Mouse (Mus musculus): ENCODE measurements around the gene Nxn. TPM values are rescaled to one million over a fixed set of nuclear protein-coding genes. Genes with fewer than 3 reads are reported as not detected.

Nxn gene
- polyA plus RNA-seq, 1 experiment from 2014 or later: 45.2 TPM

GRCm38 (mm10) chr11:76258511-76258910 is 140.4 kb downstream of the Nxn start:
- Histone ChIP-seq H3K27me3 (ENCODE audit: control insufficient read depth, insufficient read depth, low read length) (no peaks in the 10 kb centered on the region), H3K27ac (ENCODE audit: low read depth, low read length) (no peak overlapping the region), H3K4me3 (ENCODE audit: low read depth, low read length) (no peak overlapping the region), H3K36me3 (ENCODE audit: control insufficient read depth, insufficient read depth, low read length) (no peaks in the 10 kb centered on the region), H3K9me3 (ENCODE audit: control insufficient read depth, low read length) (no peaks in the 10 kb centered on the region), H3K9ac (ENCODE audit: low read depth, low read length) (no peak overlapping the region), H3K4me1 (replicated peaks; ENCODE audit: control insufficient read depth, insufficient read depth, low read length) (peaks cover 31% of the 10 kb centered on the region), H3K4me2 (replicated peaks; ENCODE audit: low read depth, low read length) (no peak overlapping the region)
- ATAC-seq (ENCODE audit: low FRiP score) (no peak), DNase-seq (ENCODE audit: low spot score) (no peak)
- WGBS: 64% methylated on average over 6 of the region's 6 CpGs

- Histone ChIP-seq H3K4me3 (ENCODE audit: low read depth, low read length) (no peak overlapping the region), H3K9ac (ENCODE audit: low read depth, low read length) (no peak overlapping the region), H3K4me1 (replicated peaks; ENCODE audit: control insufficient read depth, insufficient read depth, low read length) (peaks cover 19% of the 10 kb centered on the region), H3K27ac (ENCODE audit: low read depth, low read length) (no peak overlapping the region), H3K4me2 (replicated peaks; ENCODE audit: low read depth, low read length) (no peak overlapping the region), H3K36me3 (ENCODE audit: control insufficient read depth, insufficient read depth, low read length) (no peaks in the 10 kb centered on the region), H3K9me3 (ENCODE audit: control insufficient read depth, low read length) (no peaks in the 10 kb centered on the region), H3K27me3 (ENCODE audit: control insufficient read depth, insufficient read depth, low read length) (no peaks in the 10 kb centered on the region)
- 79% methylated on average over 4 of the region's 4 CpGs for WGBS
- DNase-seq (ENCODE audit: low spot score) (no peak), ATAC-seq (ENCODE audit: low FRiP score) (no peak)
Measured at GRCm38 (mm10) chr11:76257386-76257785, 141.6 kb downstream of the Nxn start.

- ATAC-seq (ENCODE audit: low FRiP score): no peak
- WGBS: 55% methylated on average over 5 of the region's 5 CpGs
- Histone ChIP-seq H3K27me3 (ENCODE audit: control insufficient read depth, insufficient read depth, low read length) (no peaks in the 10 kb centered on the region), H3K4me1 (replicated peaks; ENCODE audit: control insufficient read depth, insufficient read depth, low read length) (peaks cover 9% of the 10 kb centered on the region), H3K9ac (ENCODE audit: low read depth, low read length) (0 out of 2 replicates have a peak overlapping the region, but pooled peaks have one; percentile 7), H3K4me3 (ENCODE audit: low read depth, low read length) (no peak overlapping the region), H3K9me3 (ENCODE audit: control insufficient read depth, low read length) (no peaks in the 10 kb centered on the region), H3K36me3 (ENCODE audit: control insufficient read depth, insufficient read depth, low read length) (no peaks in the 10 kb centered on the region), H3K27ac (ENCODE audit: low read depth, low read length) (no peak overlapping the region), H3K4me2 (replicated peaks; ENCODE audit: low read depth, low read length) (no peak overlapping the region)
- no peak for DNase-seq (ENCODE audit: low spot score)
Measured at GRCm38 (mm10) chr11:76256129-76256528, 142.8 kb downstream of the Nxn start.

- WGBS: 65% methylated on average over 4 of the region's 4 CpGs
- Histone ChIP-seq H3K9ac (ENCODE audit: low read depth, low read length) (no peak overlapping the region), H3K27ac (ENCODE audit: low read depth, low read length) (no peak overlapping the region), H3K4me1 (replicated peaks; ENCODE audit: control insufficient read depth, insufficient read depth, low read length) (peaks cover 8% of the 10 kb centered on the region), H3K27me3 (ENCODE audit: control insufficient read depth, insufficient read depth, low read length) (no peaks in the 10 kb centered on the region), H3K36me3 (ENCODE audit: control insufficient read depth, insufficient read depth, low read length) (no peaks in the 10 kb centered on the region), H3K4me3 (ENCODE audit: low read depth, low read length) (no peak overlapping the region), H3K4me2 (replicated peaks; ENCODE audit: low read depth, low read length) (no peak overlapping the region), H3K9me3 (ENCODE audit: control insufficient read depth, low read length) (no peaks in the 10 kb centered on the region)
- DNase-seq (ENCODE audit: low spot score) (no peak), ATAC-seq (ENCODE audit: low FRiP score) (no peak)
Measured at GRCm38 (mm10) chr11:76255431-76256001, 143.4 kb downstream of the Nxn start.

DNA sequence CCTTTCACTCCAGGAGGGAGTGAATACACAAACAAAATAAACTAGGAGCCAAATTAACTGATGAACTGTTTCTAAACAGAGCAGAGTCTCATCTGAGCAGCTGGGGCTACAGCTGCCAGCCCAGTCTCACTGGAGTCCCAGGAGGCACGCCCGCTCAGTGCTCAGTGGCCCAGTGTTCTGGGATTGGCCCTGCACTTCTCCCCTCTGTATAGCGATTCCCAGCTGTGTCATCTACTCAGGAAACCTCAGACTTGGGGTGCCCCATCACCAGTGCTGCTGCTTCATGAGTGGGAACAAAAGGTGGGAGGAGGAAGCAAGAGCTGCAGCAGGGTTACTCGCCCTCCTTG is 145.0 kb downstream of the Nxn start:
- H3K27ac ChIP-seq (ENCODE audit: low read depth, low read length): peak overlapping the region; percentile 27; the same call in 1 of the 2 replicates
- H3K27me3 ChIP-seq (ENCODE audit: control insufficient read depth, insufficient read depth, low read length): no peaks in the 10 kb centered on the region
- ATAC-seq (ENCODE audit: low FRiP score) (0 out of 2 replicates have a peak, but pooled peaks have one; percentile 43), DNase-seq (ENCODE audit: low spot score) (no peak)
- H3K4me3 ChIP-seq (ENCODE audit: low read depth, low read length): no peak overlapping the region
- no peak overlapping the region for H3K4me2 ChIP-seq (replicated peaks; ENCODE audit: low read depth, low read length)
- no peaks in the 10 kb centered on the region for H3K36me3 ChIP-seq (ENCODE audit: control insufficient read depth, insufficient read depth, low read length)
- H3K4me1 ChIP-seq (replicated peaks; ENCODE audit: control insufficient read depth, insufficient read depth, low read length): no peaks in the 10 kb centered on the region; the same call in 1 of the 2 replicates
- no peaks in the 10 kb centered on the region for H3K9me3 ChIP-seq (ENCODE audit: control insufficient read depth, low read length)
- WGBS: 66% methylated on average over 4 of the region's 4 CpGs
- 0 out of 2 replicates have a peak overlapping the region, but pooled peaks have one; percentile 23 for H3K9ac ChIP-seq (ENCODE audit: low read depth, low read length)

GRCm38 (mm10) chr11:76253145-76253917 is 145.6 kb downstream of the Nxn start:
- H3K36me3 ChIP-seq (ENCODE audit: control insufficient read depth, insufficient read depth, low read length): no peaks in the 10 kb centered on the region

DNA sequence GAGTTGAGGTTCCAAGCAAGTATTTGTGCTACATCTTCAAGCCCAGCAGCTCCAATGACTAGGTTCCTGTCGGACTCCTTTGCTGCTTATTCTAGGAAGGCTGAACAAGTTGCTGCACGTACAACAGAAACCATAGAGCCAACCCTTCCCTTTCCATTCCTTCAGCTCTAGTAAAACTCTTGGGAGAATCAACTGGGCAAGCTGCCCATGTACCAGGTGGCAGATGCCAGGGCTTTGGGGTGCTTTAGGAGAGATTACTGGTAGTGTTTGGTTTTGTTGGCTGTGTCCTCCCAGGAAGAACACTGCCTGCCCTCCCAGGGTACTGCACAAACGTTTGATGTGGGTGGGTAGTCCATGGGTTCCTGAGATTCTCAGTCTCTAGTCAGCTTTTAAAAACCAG is 146.9 kb downstream of the Nxn start:
- Histone ChIP-seq H3K27ac (ENCODE audit: low read depth, low read length) (no peak overlapping the region), H3K9ac (ENCODE audit: low read depth, low read length) (no peak overlapping the region), H3K4me2 (replicated peaks; ENCODE audit: low read depth, low read length) (no peak overlapping the region), H3K27me3 (ENCODE audit: control insufficient read depth, insufficient read depth, low read length) (no peaks in the 10 kb centered on the region), H3K4me1 (replicated peaks; ENCODE audit: control insufficient read depth, insufficient read depth, low read length) (no peaks in the 10 kb centered on the region; the same call in 1 of the 2 replicates), H3K9me3 (ENCODE audit: control insufficient read depth, low read length) (no peaks in the 10 kb centered on the region), H3K36me3 (ENCODE audit: control insufficient read depth, insufficient read depth, low read length) (no peaks in the 10 kb centered on the region), H3K4me3 (ENCODE audit: low read depth, low read length) (no peak overlapping the region)
- WGBS: 67% methylated on average over 3 of the region's 3 CpGs
- no peak for ATAC-seq (ENCODE audit: low FRiP score)
- DNase-seq (ENCODE audit: low spot score): no peak

More at GRCm38 (mm10) chr11:76253145-76253917, 145.6 kb downstream of the Nxn start:
- H3K9me3 ChIP-seq (ENCODE audit: control insufficient read depth, low read length): no peaks in the 10 kb centered on the region
- peak; percentile 91 for DNase-seq (ENCODE audit: low spot score)
- no peaks in the 10 kb centered on the region; the same call in 1 of the 2 replicates for H3K4me1 ChIP-seq (replicated peaks; ENCODE audit: control insufficient read depth, insufficient read depth, low read length)
- peak; percentile 66; the same call in 1 of the 2 replicates for ATAC-seq (ENCODE audit: low FRiP score)
- H3K9ac ChIP-seq (ENCODE audit: low read depth, low read length): 0 out of 2 replicates have a peak overlapping the region, but pooled peaks have one; percentile 23
- no peaks in the 10 kb centered on the region for H3K27me3 ChIP-seq (ENCODE audit: control insufficient read depth, insufficient read depth, low read length)
- H3K27ac ChIP-seq (ENCODE audit: low read depth, low read length): 0 out of 2 replicates have a peak overlapping the region, but pooled peaks have one; percentile 10
- no peak overlapping the region for H3K4me3 ChIP-seq (ENCODE audit: low read depth, low read length)
- H3K4me2 ChIP-seq (replicated peaks; ENCODE audit: low read depth, low read length): no peak overlapping the region
- 51% methylated on average over 5 of the region's 5 CpGs for WGBS

- Histone ChIP-seq H3K4me1 (replicated peaks; ENCODE audit: control insufficient read depth, insufficient read depth, low read length) (peaks cover 3% of the 10 kb centered on the region; the same call in 1 of the 2 replicates), H3K4me2 (replicated peaks; ENCODE audit: low read depth, low read length) (no peak overlapping the region), H3K36me3 (ENCODE audit: control insufficient read depth, insufficient read depth, low read length) (no peaks in the 10 kb centered on the region), H3K9me3 (ENCODE audit: control insufficient read depth, low read length) (no peaks in the 10 kb centered on the region), H3K4me3 (ENCODE audit: low read depth, low read length) (no peak overlapping the region), H3K27ac (ENCODE audit: low read depth, low read length) (no peak overlapping the region), H3K27me3 (ENCODE audit: control insufficient read depth, insufficient read depth, low read length) (no peaks in the 10 kb centered on the region), H3K9ac (ENCODE audit: low read depth, low read length) (no peak overlapping the region)
- WGBS: 35% methylated on average over 2 of the region's 2 CpGs
- no peak for ATAC-seq (ENCODE audit: low FRiP score)
- no peak for DNase-seq (ENCODE audit: low spot score)
Measured at GRCm38 (mm10) chr11:76247239-76247638, 151.7 kb downstream of the Nxn start.

Data from hindbrain, embryonic 11.5 days (tissue).